ENCODE assay signal across 9 mouse cellular contexts in the genomic region with DNA sequence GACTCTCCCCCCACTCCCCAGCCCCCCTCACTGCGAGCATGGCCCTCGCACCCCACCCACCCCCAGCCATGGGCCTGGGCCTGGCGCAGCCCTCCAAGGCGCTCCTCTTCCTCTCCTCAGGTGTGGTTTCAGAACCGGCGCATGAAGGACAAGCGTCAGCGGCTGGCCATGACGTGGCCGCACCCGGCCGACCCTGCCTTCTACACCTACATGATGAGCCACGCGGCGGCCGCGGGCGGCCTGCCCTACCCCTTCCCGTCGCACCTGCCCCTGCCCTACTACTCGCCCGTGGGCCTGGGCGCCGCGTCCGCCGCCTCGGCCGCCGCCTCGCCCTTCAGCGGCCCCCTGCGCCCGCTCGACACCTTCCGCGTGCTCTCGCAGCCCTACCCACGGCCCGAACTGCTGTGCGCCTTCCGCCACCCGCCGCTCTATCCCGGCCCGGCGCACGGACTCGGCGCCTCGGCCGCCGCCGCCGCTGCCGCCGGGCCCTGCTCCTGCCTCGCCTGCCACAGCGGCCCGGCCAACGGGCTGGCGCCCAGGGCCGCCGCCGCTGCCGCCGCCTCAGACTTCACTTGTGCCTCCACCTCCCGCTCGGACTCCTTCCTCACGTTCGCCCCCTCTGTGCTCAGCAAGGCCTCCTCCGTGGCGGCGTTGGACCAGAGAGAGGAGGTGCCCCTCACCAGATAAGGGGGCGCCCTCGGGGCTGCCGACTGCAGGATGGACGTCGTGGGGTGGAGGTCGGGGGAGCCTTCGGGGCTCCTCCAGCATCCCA. TPM values are rescaled to one million over a fixed set of nuclear protein-coding genes. Genes with fewer than 3 reads are reported as not detected.
DNase-seq lines count a peak whose midpoint lies in the region; ATAC-seq lines count a peak whose summit lies in the region.
"Had no signal": no experiment of that assay in that cellular context is flagged by ENCODE, and none has a peak within 500 bp of the region (broad histone marks: within the 10 kb centered on the region; RNA-seq: fewer than 3 reads in every experiment).

No protein-coding gene starts in this region.

- H3K36me3 ChIP-seq in kidney, embryonic 16.5 days (ENCODE audit: insufficient read depth, low read length), result no peaks in the 10 kb centered on the region
- no peaks in the 10 kb centered on the region for H3K36me3 ChIP-seq in embryonic facial prominence, embryonic 14.5 days (ENCODE audit: control insufficient read depth, insufficient read depth, low read length)
- H3K36me3 ChIP-seq in intestine, embryonic 15.5 days, result no peaks in the 10 kb centered on the region
- no peaks in the 10 kb centered on the region for H3K36me3 ChIP-seq in neural tube, embryonic 11.5 days (ENCODE audit: control insufficient read depth, insufficient read depth, low read length)

- WGBS in kidney, embryonic 16.5 days, result 4% methylated on average over 61 of the region's 81 CpGs
- WGBS in embryonic facial prominence, embryonic 14.5 days, result 5% methylated on average over 38 of the region's 81 CpGs
- 10% methylated on average over 75 of the region's 81 CpGs for WGBS in intestine, embryonic 15.5 days
- 2% methylated on average over 73 of the region's 81 CpGs for WGBS in neural tube, embryonic 11.5 days

- peaks cover 20% of the 10 kb centered on the region for H3K4me1 ChIP-seq in kidney, embryonic 16.5 days (ENCODE audit: insufficient read depth, low read length)
- peaks cover 14% of the 10 kb centered on the region; the same call in 1 of the 2 replicates for H3K4me1 ChIP-seq in embryonic facial prominence, embryonic 14.5 days (ENCODE audit: control insufficient read depth, insufficient read depth, low read length)
- H3K4me1 ChIP-seq in intestine, embryonic 15.5 days (replicated peaks), result peaks cover 22% of the 10 kb centered on the region
- H3K4me1 ChIP-seq in neural tube, embryonic 11.5 days (ENCODE audit: control insufficient read depth, insufficient read depth, low read length), result peaks cover 12% of the 10 kb centered on the region; the same call in 1 of the 2 replicates

- H3K9me3 ChIP-seq in kidney, embryonic 16.5 days (ENCODE audit: low read length), result no peaks in the 10 kb centered on the region
- no peaks in the 10 kb centered on the region for H3K9me3 ChIP-seq in embryonic facial prominence, embryonic 14.5 days (ENCODE audit: control insufficient read depth, low read length)
- no peaks in the 10 kb centered on the region for H3K9me3 ChIP-seq in intestine, embryonic 15.5 days
- H3K9me3 ChIP-seq in neural tube, embryonic 11.5 days (ENCODE audit: control insufficient read depth, low read length), result no peaks in the 10 kb centered on the region

- H3K4me3 ChIP-seq in kidney, embryonic 16.5 days (ENCODE audit: low read length), result peak overlapping the region; percentile 45
- peak overlapping the region; percentile 35 for H3K4me3 ChIP-seq in embryonic facial prominence, embryonic 14.5 days (ENCODE audit: low read depth, low read length)
- peak overlapping the region; percentile 34 for H3K4me3 ChIP-seq in intestine, embryonic 15.5 days (replicated peaks)
- peak overlapping the region; percentile 26 for H3K4me3 ChIP-seq in neural tube, embryonic 11.5 days (ENCODE audit: low read depth, low read length)

- H3K27ac ChIP-seq in kidney, embryonic 16.5 days (ENCODE audit: low read length), result no peak overlapping the region
- no peak overlapping the region for H3K27ac ChIP-seq in embryonic facial prominence, embryonic 14.5 days (replicated peaks; ENCODE audit: low read depth, low read length)
- H3K27ac ChIP-seq in intestine, embryonic 15.5 days, result no peak overlapping the region
- no peak overlapping the region for H3K27ac ChIP-seq in neural tube, embryonic 11.5 days (ENCODE audit: low read depth, low read length)

- peak overlapping the region; percentile 53 for H3K4me2 ChIP-seq in kidney, embryonic 16.5 days (replicated peaks; ENCODE audit: low read depth, low read length)
- peak overlapping the region; percentile 56 for H3K4me2 ChIP-seq in embryonic facial prominence, embryonic 14.5 days (ENCODE audit: low read depth, low read length)
- peak overlapping the region; percentile 70 for H3K4me2 ChIP-seq in intestine, embryonic 15.5 days (replicated peaks)
- H3K4me2 ChIP-seq in neural tube, embryonic 11.5 days (ENCODE audit: low read depth), result peak overlapping the region; percentile 43

- DNase-seq in kidney, adult 8-10 months, result no peak
- DNase-seq in embryonic facial prominence, embryonic 14.5 days (ENCODE audit: low spot score), result no peak
- peak; percentile 29 for DNase-seq in neural tube, embryonic 11.5 days (ENCODE audit: low spot score)
- no peak for DNase-seq in frontal cortex, postnatal 36 days (ENCODE audit: low spot score in 2 of 2)
- no peak for DNase-seq in left cerebral cortex, adult 18-20 months (ENCODE audit: low spot score in 2 of 2)
- no peak for DNase-seq in cerebellum, adult 8-10 months

- ATAC-seq in kidney, embryonic 16.5 days (ENCODE audit: low FRiP score, low TSS enrichment), result peak; percentile 26; the same call in 1 of the 2 replicates
- no peak for ATAC-seq in embryonic facial prominence, embryonic 14.5 days (ENCODE audit: low read depth)
- ATAC-seq in intestine, embryonic 15.5 days, result peak; percentile 48
- ATAC-seq in neural tube, embryonic 11.5 days (ENCODE audit: insufficient read depth, low FRiP score, low TSS enrichment), result no peak

- no peak overlapping the region for H3K9ac ChIP-seq in kidney, embryonic 16.5 days (replicated peaks; ENCODE audit: low read length)
- no peak overlapping the region for H3K9ac ChIP-seq in embryonic facial prominence, embryonic 14.5 days (ENCODE audit: low read depth, low read length)
- peak overlapping the region; percentile 34 for H3K9ac ChIP-seq in intestine, embryonic 15.5 days
- no peak overlapping the region for H3K9ac ChIP-seq in neural tube, embryonic 11.5 days (ENCODE audit: low read length)

- peaks cover 91% of the 10 kb centered on the region for H3K27me3 ChIP-seq in kidney, embryonic 16.5 days (ENCODE audit: insufficient read depth, low read length)
- peaks cover 96% of the 10 kb centered on the region for H3K27me3 ChIP-seq in embryonic facial prominence, embryonic 14.5 days (replicated peaks; ENCODE audit: control insufficient read depth, insufficient read depth, low read length)
- peaks cover 93% of the 10 kb centered on the region for H3K27me3 ChIP-seq in intestine, embryonic 15.5 days (replicated peaks)
- peaks cover 98% of the 10 kb centered on the region for H3K27me3 ChIP-seq in neural tube, embryonic 11.5 days (ENCODE audit: control insufficient read depth, insufficient read depth, low read length)

RNA-seq across cellular contexts. Expression of a gene that starts 3.3 kb away (rescaled TPM):
- not detected in 2 replicates for polyA plus RNA-seq in kidney, embryonic 16.5 days (2015; fragmentation: Nextera tagmentation; extraction: Ambion mirVana)
- 0.24 TPM in 1 of 2 replicates, not detected in the other for polyA plus RNA-seq in embryonic facial prominence, embryonic 14.5 days (2014; fragmentation: Nextera tagmentation; extraction: Ambion mirVana)
- polyA plus RNA-seq in intestine, embryonic 15.5 days (2015; fragmentation: Nextera tagmentation; extraction: Ambion mirVana), result 0.05 and 0.20 TPM in 2 replicates
- polyA plus RNA-seq in neural tube, embryonic 11.5 days (2014; fragmentation: Nextera tagmentation; extraction: Ambion mirVana), result 1.9 TPM in 2 replicates
- total RNA-seq in left cerebral cortex, adult 18-20 months (2021), result not detected
- total RNA-seq: liver, adult 2 months had no signal
- polyA plus RNA-seq: liver, adult 2 months had no signal

RNA-seq across cellular contexts. Expression of a gene that starts 55.9 kb away (rescaled TPM):
- 0.15 TPM in 2 replicates for polyA plus RNA-seq in kidney, embryonic 16.5 days (2015; fragmentation: Nextera tagmentation; extraction: Ambion mirVana)
- not detected in 2 replicates for polyA plus RNA-seq in embryonic facial prominence, embryonic 14.5 days (2014; fragmentation: Nextera tagmentation; extraction: Ambion mirVana)
- 0.59 and 0.61 TPM in 2 replicates for polyA plus RNA-seq in intestine, embryonic 15.5 days (2015; fragmentation: Nextera tagmentation; extraction: Ambion mirVana)
- polyA plus RNA-seq in neural tube, embryonic 11.5 days (2014; fragmentation: Nextera tagmentation; extraction: Ambion mirVana), result 0.11 and 0.26 TPM in 2 replicates
- total RNA-seq in left cerebral cortex, adult 18-20 months (2021), result not detected
- total RNA-seq: liver, adult 2 months had no signal
- polyA plus RNA-seq: liver, adult 2 months had no signal

Comparison
In these comparisons a context has a peak if more than half of its experiments do, and no peak if none do; other contexts are left out.
1. ATAC-seq: peak in kidney, embryonic 16.5 days (single experiment) and intestine, embryonic 15.5 days (single experiment); none in embryonic facial prominence, embryonic 14.5 days (single experiment) and neural tube, embryonic 11.5 days (single experiment).
2. Peak in every context shown above with its lines, with median percentiles within 50 percentile points of each other: H3K4me2 ChIP-seq and H3K4me3 ChIP-seq.